Mouse (Mus musculus) testis, adult 2 months (tissue): ENCODE results near the gene Rbks. TPM values are rescaled to one million over a fixed set of nuclear protein-coding genes. Genes with fewer than 3 reads are reported as not detected.

Experiments
- H3K27ac ChIP-seq: fragments of 200-500 bp; 2 replicates; pipeline ENCODE4 v1.5.1; 2012; ENCODE audit warnings: low read depth, low read length; ENCODE audit not compliant: control insufficient read depth, insufficient read depth
- H3K27me3 ChIP-seq: fragments of 200-500 bp; 2 replicates; pipeline ENCODE4 v1.6.1; 2012; ENCODE audit warnings: mild to moderate bottlenecking, low read length, moderate library complexity; ENCODE audit not compliant: control insufficient read depth, insufficient read depth
- H3K36me3 ChIP-seq: fragments of 200-500 bp; 2 replicates; pipeline ENCODE4 v1.6.1; 2012; ENCODE audit warnings: mild to moderate bottlenecking, low read length; ENCODE audit not compliant: control insufficient read depth, insufficient read depth
- H3K4me1 ChIP-seq: fragments of 200-500 bp; 2 replicates; pipeline ENCODE4 v1.6.1; 2012; ENCODE audit warnings: low read length; ENCODE audit not compliant: control insufficient read depth, insufficient read depth
- H3K4me3 ChIP-seq: fragments of 200-500 bp; 2 replicates; pipeline ENCODE4 v1.5.1; 2012; ENCODE audit warnings: low read depth, mild to moderate bottlenecking, low read length, moderate library complexity, mixed read lengths; ENCODE audit not compliant: control insufficient read depth
- CTCF ChIP-seq: fragments of 200-500 bp; IDR thresholded peaks from 2 replicates; pipeline ENCODE4 v1.5.1; 2012; ENCODE audit warnings: low read depth, mild to moderate bottlenecking, inconsistent platforms, low read length, moderate library complexity; ENCODE audit not compliant: control insufficient read depth, insufficient read depth, insufficient replicate concordance
- POLR2A ChIP-seq: fragments of 200-500 bp; IDR thresholded peaks from 2 replicates; pipeline ENCODE4 v1.6.1; 2012; ENCODE audit warnings: low read depth, mild to moderate bottlenecking, inconsistent platforms, low read length, moderate library complexity; ENCODE audit not compliant: control insufficient read depth
- polyA plus RNA-seq: library from polyadenylated mRNA; depleted of rRNA; stranded (reverse); fragments of >200 nt; gene quantifications from 2 replicates; pipeline ENCODE4 v1.2.3, GENCODE M21; 2012

Rbks gene
- polyA plus RNA-seq, 1 experiment = 19.4 TPM

- no peaks in the 10 kb centered on the region for H3K27me3 ChIP-seq
- TF ChIP-seq CTCF (no peak), POLR2A (no peak)
- no peak overlapping the region for H3K4me3 ChIP-seq
- no peaks in the 10 kb centered on the region; the same call in 1 of the 2 replicates for H3K4me1 ChIP-seq
- H3K27ac ChIP-seq = no peak overlapping the region
- H3K36me3 ChIP-seq = peaks cover 1% of the 10 kb centered on the region; the same call in 1 of the 2 replicates
Observed at GRCm38 (mm10) chr5:31627117-31627516, 70.3 kb downstream of the Rbks start.

- TF ChIP-seq CTCF (no peak), POLR2A (no peak)
- H3K36me3 ChIP-seq = peaks cover 4% of the 10 kb centered on the region
Observed at GRCm38 (mm10) chr5:31620326-31620725, 77.1 kb downstream of the Rbks start.

GRCm38 (mm10) chr5:31614339-31615025 is 82.9 kb downstream of the Rbks start:
- TF ChIP-seq CTCF (no peak), POLR2A (no peak)
- Histone ChIP-seq H3K27ac (no peak overlapping the region), H3K36me3 (peaks cover 3% of the 10 kb centered on the region), H3K27me3 (no peaks in the 10 kb centered on the region), H3K4me1 (no peaks in the 10 kb centered on the region), H3K4me3 (peak overlapping the region; percentile 100)

More at GRCm38 (mm10) chr5:31620326-31620725, 77.1 kb downstream of the Rbks start:
- Histone ChIP-seq H3K4me3 (no peak overlapping the region), H3K4me1 (no peaks in the 10 kb centered on the region), H3K27me3 (no peaks in the 10 kb centered on the region), H3K27ac (no peak overlapping the region)

- H3K27me3 ChIP-seq = no peaks in the 10 kb centered on the region
- H3K4me3 ChIP-seq = peak overlapping the region; percentile 100
- TF ChIP-seq CTCF = no peak
- peak; percentile 70 for TF ChIP-seq POLR2A
- no peaks in the 10 kb centered on the region for H3K4me1 ChIP-seq
- H3K36me3 ChIP-seq = peaks cover 3% of the 10 kb centered on the region
- H3K27ac ChIP-seq = peak overlapping the region; percentile 89
Observed at GRCm38 (mm10) chr5:31613852-31614286, 83.6 kb downstream of the Rbks start.

- H3K27me3 ChIP-seq = no peaks in the 10 kb centered on the region
- H3K4me3 ChIP-seq = no peak overlapping the region
- no peaks in the 10 kb centered on the region for H3K36me3 ChIP-seq
- TF ChIP-seq CTCF = no peak
- no peak for TF ChIP-seq POLR2A
- no peak overlapping the region for H3K27ac ChIP-seq
- H3K4me1 ChIP-seq = no peaks in the 10 kb centered on the region
Observed at GRCm38 (mm10) chr5:31611186-31611585, 86.2 kb downstream of the Rbks start.

GRCm38 (mm10) chr5:31610376-31611086 is 86.9 kb downstream of the Rbks start:
- no peaks in the 10 kb centered on the region; the same call in none of the 2 replicates for H3K4me1 ChIP-seq
- no peak overlapping the region for H3K4me3 ChIP-seq
- H3K27ac ChIP-seq = no peak overlapping the region
- H3K36me3 ChIP-seq = no peaks in the 10 kb centered on the region
- no peaks in the 10 kb centered on the region for H3K27me3 ChIP-seq
- TF ChIP-seq CTCF (no peak), POLR2A (no peak)

GRCm38 (mm10) chr5:31606151-31606550 is 91.3 kb downstream of the Rbks start:
- no peaks in the 10 kb centered on the region for H3K36me3 ChIP-seq
- TF ChIP-seq CTCF (no peak), POLR2A (no peak)
- H3K27ac ChIP-seq = no peak overlapping the region
- no peak overlapping the region for H3K4me3 ChIP-seq
- H3K4me1 ChIP-seq = no peaks in the 10 kb centered on the region; the same call in none of the 2 replicates
- no peaks in the 10 kb centered on the region for H3K27me3 ChIP-seq
